Mouse (Mus musculus) heart, embryonic 14.5 days (tissue): ENCODE measurements around the gene Rab8b. TPM values are rescaled to one million over a fixed set of nuclear protein-coding genes. Genes with fewer than 3 reads are reported as not detected.

Experiments
- ATAC-seq: fragments of 200-750 bp; cut with Nextera tagmentation; 2 replicates; pipeline ENCODE4 v1.8.0; 2017; ENCODE audit warnings: low read depth, moderate TSS enrichment; ENCODE audit not compliant: insufficient number of reproducible peaks, insufficient read depth, low FRiP score
- H3K27ac ChIP-seq, 2 experiments: fragments of 200-500 bp in 1 of 2; fragments of 300-500 bp in 1 of 2; sonication (generic) in 1 of 2; replicated peaks in 1 of 2; 2 replicates each; pipeline ENCODE4 v1.5.1; 2012 to 2014; ENCODE audit warnings: low read depth in 2 of 2, low read length in 2 of 2, control low read depth in 1 of 2, mild to moderate bottlenecking in 1 of 2, mixed read lengths in 1 of 2; ENCODE audit not compliant: control insufficient read depth in 1 of 2, insufficient read depth in 1 of 2
- H3K27me3 ChIP-seq: fragments of 300-500 bp; sonication (generic); 2 replicates; pipeline ENCODE4 v1.6.1; 2014; ENCODE audit warnings: mild to moderate bottlenecking, low read length, control low read depth; ENCODE audit not compliant: control insufficient read depth, insufficient read depth
- H3K36me3 ChIP-seq: fragments of 300-500 bp; sonication (generic); 2 replicates; pipeline ENCODE4 v1.6.1; 2014; ENCODE audit warnings: mild to moderate bottlenecking, control low read depth, low read length, mixed read lengths; ENCODE audit not compliant: control insufficient read depth, insufficient read depth
- H3K4me1 ChIP-seq, 2 experiments: fragments of 200-500 bp in 1 of 2; fragments of 300-500 bp in 1 of 2; sonication (generic) in 1 of 2; 2 replicates each; pipeline ENCODE4 v1.6.1; 2012 to 2014; ENCODE audit warnings: low read length in 2 of 2, control low read depth in 1 of 2, mixed read lengths in 1 of 2; ENCODE audit not compliant: control insufficient read depth in 2 of 2, insufficient read depth in 2 of 2
- H3K4me2 ChIP-seq: fragments of 300-500 bp; sonication (generic); 2 replicates; pipeline ENCODE4 v1.6.1; 2014; ENCODE audit warnings: mild to moderate bottlenecking, low read length
- H3K4me3 ChIP-seq, 2 experiments: fragments of 200-500 bp in 1 of 2; fragments of 300-500 bp in 1 of 2; sonication (generic) in 1 of 2; 2 replicates each; pipeline ENCODE4 v1.5.1; 2012 to 2014; ENCODE audit warnings: low read length in 2 of 2, mild to moderate bottlenecking in 2 of 2, control low read depth in 1 of 2, low read depth in 1 of 2, moderate library complexity in 1 of 2; ENCODE audit not compliant: control insufficient read depth in 1 of 2, insufficient read depth in 1 of 2
- H3K9ac ChIP-seq: fragments of 300-500 bp; sonication (generic); 2 replicates; pipeline ENCODE4 v1.6.1; 2014; ENCODE audit warnings: mild to moderate bottlenecking, low read length
- H3K9me3 ChIP-seq: fragments of 300-500 bp; sonication (generic); 2 replicates; pipeline ENCODE4 v1.6.1; 2016; ENCODE audit warnings: low read length, control low read depth; ENCODE audit not compliant: control insufficient read depth
- WGBS: fragments of 180-500 bp; shearing (Covaris S2); extraction: QIAGEN DNeasy Blood & Tissue Kit; methylation state at CpG from one replicate; pipeline ENCODE4 v1.1.7; 2014; 5-methylcytosine and 5-hydroxymethylcytosine counted together
- polyA plus RNA-seq: library from polyadenylated mRNA; unstranded; fragments of >200 nt; fragmentation: Nextera tagmentation; extraction: Ambion mirVana; gene quantifications from 2 replicates; pipeline ENCODE4 v1.2.1, GENCODE M21; 2014

The Rab8b gene
- polyA plus RNA-seq, 1 experiment from 2014 or later = 18.9 TPM

GRCm38 (mm10) chr9:66945647-66946641 lies 26.5 kb upstream of the Rab8b start, which contains the start of gene Rps27l:
TSS of gene Rps27l (plus strand) at chr9:66946086.
- H3K4me2 ChIP-seq = peak within 1 kb of the TSS; percentile 76
- no peaks in the 10 kb centered on the region for H3K27me3 ChIP-seq
- H3K4me3 ChIP-seq = peak within 1 kb of the TSS; percentile 80 to 91
- WGBS = under 1% methylated on average over 77 of the region's 77 CpGs
- peaks cover 20% of the 10 kb centered on the region for H3K36me3 ChIP-seq
- peaks cover 0 to 8% of the 10 kb centered on the region in 2 experiments; a peak in 2 of 4 replicates for H3K4me1 ChIP-seq
- peak within 1 kb of the TSS; percentile 86 for H3K9ac ChIP-seq
- ATAC-seq = peak; percentile 99
- H3K27ac ChIP-seq = peak within 1 kb of the TSS; percentile 88 to 96
- no peaks in the 10 kb centered on the region for H3K9me3 ChIP-seq

GRCm38 (mm10) chr9:66945161-66945560 lies 25.7 kb upstream of the Rab8b start:
- peak overlapping the region; percentile 88 to 96 for H3K27ac ChIP-seq

DNA sequence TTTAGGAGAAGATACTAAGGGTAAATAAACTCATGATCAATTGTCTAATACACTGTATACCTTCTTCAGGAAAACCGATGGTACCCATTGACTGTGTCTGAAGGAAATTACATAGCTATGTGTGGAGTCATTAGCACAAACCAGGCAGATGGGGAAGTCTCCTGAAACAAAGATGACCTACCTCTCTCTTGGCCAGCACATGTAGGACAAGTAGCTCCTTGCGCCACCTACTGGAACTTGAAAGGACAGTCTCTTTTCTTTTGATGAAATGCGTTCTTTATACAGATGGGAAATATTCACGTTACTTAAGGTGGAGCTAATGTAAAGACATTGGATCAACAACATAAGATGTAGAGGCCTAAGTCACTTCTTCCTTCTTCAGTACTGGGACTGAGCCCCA lies 19.3 kb upstream of the Rab8b start:
- Histone ChIP-seq H3K4me1 (peaks cover 2 to 6% of the 10 kb centered on the region in 2 experiments; a peak in 1 of 4 replicates), H3K9ac (no peak overlapping the region), H3K27me3 (no peaks in the 10 kb centered on the region), H3K27ac (no peak overlapping the region), H3K4me2 (no peak overlapping the region), H3K9me3 (no peaks in the 10 kb centered on the region), H3K36me3 (no peaks in the 10 kb centered on the region), H3K4me3 (no peak overlapping the region)
- no peak for ATAC-seq
- 7% methylated on average over 4 of the region's 4 CpGs for WGBS

More at GRCm38 (mm10) chr9:66945161-66945560, 25.7 kb upstream of the Rab8b start:
- WGBS = 20% methylated on average over 4 of the region's 4 CpGs
- Histone ChIP-seq H3K4me2 (peak overlapping the region; percentile 76), H3K4me1 (peaks cover 0 to 8% of the 10 kb centered on the region in 2 experiments; a peak in 2 of 4 replicates), H3K9ac (peak overlapping the region; percentile 86), H3K9me3 (no peaks in the 10 kb centered on the region), H3K27me3 (no peaks in the 10 kb centered on the region), H3K4me3 (peak overlapping the region; percentile 80 to 91), H3K36me3 (peaks cover 20% of the 10 kb centered on the region)
- ATAC-seq = no peak

DNA sequence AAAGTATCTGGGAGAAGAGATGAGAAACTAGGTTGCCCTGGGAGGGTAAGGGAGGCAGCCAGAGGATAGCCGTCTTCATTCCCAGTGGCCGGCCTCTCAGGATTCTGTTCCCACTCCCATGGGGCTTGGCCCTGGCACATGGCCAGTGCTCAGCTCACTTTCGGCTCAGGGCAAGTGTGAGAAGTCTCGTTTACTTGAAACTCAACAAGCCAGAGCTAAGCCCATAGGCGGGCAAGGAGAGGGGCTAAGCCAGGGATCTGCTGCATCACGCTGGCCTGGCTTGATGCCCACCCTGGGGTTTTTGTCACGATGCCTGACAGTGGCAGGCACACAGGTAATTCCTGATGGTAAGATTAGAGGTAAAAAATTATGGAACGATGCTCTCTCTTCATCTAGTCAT lies 18.0 kb upstream of the Rab8b start:
- Histone ChIP-seq H3K4me3 (no peak overlapping the region), H3K27ac (no peak overlapping the region), H3K4me2 (no peak overlapping the region), H3K36me3 (no peaks in the 10 kb centered on the region), H3K27me3 (no peaks in the 10 kb centered on the region), H3K9me3 (no peaks in the 10 kb centered on the region), H3K4me1 (peaks cover 2 to 6% of the 10 kb centered on the region in 2 experiments; a peak in 1 of 4 replicates), H3K9ac (no peak overlapping the region)
- 46% methylated on average over 8 of the region's 8 CpGs for WGBS
- ATAC-seq = no peak

- Histone ChIP-seq H3K27me3 (no peaks in the 10 kb centered on the region), H3K36me3 (no peaks in the 10 kb centered on the region), H3K9me3 (no peaks in the 10 kb centered on the region), H3K27ac (no peak overlapping the region), H3K4me3 (no peak overlapping the region), H3K4me1 (peaks cover 2 to 6% of the 10 kb centered on the region in 2 experiments; a peak in 1 of 4 replicates), H3K9ac (no peak overlapping the region), H3K4me2 (no peak overlapping the region)
- no peak for ATAC-seq
- 72% methylated on average over 19 of the region's 19 CpGs for WGBS
Measured at GRCm38 (mm10) chr9:66933869-66934808, 14.7 kb upstream of the Rab8b start.

DNA sequence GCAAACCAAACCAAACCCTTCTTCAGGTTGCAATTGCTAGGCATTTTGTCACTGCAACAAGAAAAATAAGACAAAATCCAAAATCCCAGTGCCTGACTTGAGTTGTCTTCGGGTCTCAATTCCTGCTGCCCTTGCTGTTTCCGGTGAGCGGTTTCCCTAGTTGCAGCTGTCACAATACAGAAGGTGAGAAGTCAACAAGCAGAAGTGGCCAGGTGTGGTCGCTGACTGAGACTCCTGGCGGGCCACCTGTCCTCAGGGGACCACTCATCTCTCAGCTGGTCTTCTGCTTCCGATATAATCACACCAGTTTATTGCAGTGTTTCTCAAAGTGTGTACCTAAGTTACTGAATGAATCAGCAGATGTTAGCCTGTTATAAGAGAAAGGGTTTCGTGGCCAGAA lies 10.9 kb upstream of the Rab8b start:
- H3K36me3 ChIP-seq = no peaks in the 10 kb centered on the region
- H3K4me3 ChIP-seq = no peak overlapping the region
- H3K4me2 ChIP-seq = no peak overlapping the region
- WGBS = 53% methylated on average over 7 of the region's 7 CpGs
- H3K27ac ChIP-seq = no peak overlapping the region
- no peak for ATAC-seq
- H3K27me3 ChIP-seq = no peaks in the 10 kb centered on the region
- no peaks in the 10 kb centered on the region for H3K4me1 ChIP-seq
- H3K9me3 ChIP-seq = no peaks in the 10 kb centered on the region
- no peak overlapping the region for H3K9ac ChIP-seq

DNA sequence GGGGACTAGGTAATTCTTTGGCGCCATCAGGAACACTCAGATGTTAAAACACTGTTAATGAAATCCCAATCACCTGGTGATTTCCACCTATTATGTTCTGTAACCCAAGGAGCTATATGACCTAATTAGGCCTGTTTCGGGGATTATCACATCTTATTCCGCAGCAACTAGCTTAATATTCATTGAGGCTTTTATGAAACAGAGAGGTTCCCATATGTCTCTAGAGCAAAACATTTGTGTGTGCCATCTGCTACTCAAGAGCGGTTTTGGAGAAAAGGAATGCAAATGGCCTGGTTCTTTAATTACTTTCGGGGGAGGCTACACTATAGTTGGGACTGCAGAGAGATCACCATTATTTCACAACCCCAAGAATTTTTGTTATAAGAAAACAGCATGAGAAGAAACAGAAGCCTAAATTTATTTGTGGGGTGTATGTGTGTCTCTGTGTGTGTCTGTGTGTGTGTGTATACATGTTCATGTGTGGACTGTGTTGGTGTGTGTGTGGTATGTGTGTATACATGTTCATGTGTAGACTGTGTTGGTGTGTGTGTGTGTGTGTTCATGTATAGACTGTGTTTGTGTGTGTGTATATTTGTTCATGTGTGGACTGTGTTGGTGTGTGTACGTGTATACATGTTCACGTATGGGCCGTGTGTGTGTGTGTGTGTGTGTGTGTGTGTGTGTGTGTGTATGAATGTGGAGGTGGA lies 8.4 kb upstream of the Rab8b start:
- Histone ChIP-seq H3K9me3 (no peaks in the 10 kb centered on the region), H3K27me3 (no peaks in the 10 kb centered on the region), H3K4me3 (no peak overlapping the region), H3K4me2 (no peak overlapping the region), H3K27ac (no peak overlapping the region), H3K4me1 (no peaks in the 10 kb centered on the region), H3K36me3 (no peaks in the 10 kb centered on the region), H3K9ac (no peak overlapping the region)
- ATAC-seq = no peak
- 81% methylated on average over 8 of the region's 8 CpGs for WGBS
